Mouse (Mus musculus) layer of hippocampus, postnatal 25 days (tissue): ENCODE measurements at regions not wholly inside any gene's neighbourhood (a gene's known extent, or its start where the extent isn't known, plus 50 kb on each side); places are given as distances from the start of the nearest gene placed in this dataset.

Experiments used
- DNase-seq, 2 experiments: peaks; one replicate each; pipeline ENCODE4 v3.0.0; 2022; ENCODE audit warnings: mixed read lengths in 2 of 2, low spot score in 1 of 2; ENCODE audit errors: extremely low spot score in 1 of 2

DNA sequence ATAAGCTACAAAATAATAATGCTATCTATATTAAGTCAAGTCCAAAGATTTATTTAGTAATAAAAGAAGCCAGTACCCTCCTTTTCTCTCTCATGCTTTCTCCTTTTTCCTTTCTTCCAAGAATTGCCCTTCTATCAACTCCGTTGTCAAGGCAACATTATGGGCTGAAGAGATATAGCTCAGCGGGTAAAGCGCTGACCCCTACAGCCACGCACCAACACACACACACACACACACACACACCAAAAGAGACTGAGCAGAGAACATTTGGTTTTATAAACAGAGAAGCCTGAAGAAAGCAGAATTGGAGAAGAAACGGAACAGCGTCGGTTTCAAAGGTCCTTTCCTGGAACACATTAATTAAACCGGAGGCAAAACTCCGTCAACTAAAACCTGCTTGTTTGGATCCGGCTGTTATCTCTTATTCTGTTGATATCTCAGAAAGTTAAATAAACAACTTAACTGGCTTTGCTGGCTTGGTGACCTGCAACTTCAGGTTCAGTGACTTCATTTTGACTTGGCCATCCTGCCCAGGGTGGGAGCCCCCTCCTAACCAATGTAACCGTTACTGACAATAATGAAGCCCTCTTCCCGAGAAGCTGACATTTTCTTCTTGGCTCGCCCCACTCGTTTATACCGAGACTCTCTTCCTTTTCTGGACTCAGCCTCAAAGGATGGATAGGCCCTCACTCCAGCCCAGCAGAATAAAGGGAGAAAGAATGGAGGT is 394.5 kb upstream of the Gm10131 start:
- DNase-seq, result no peak

DNA sequence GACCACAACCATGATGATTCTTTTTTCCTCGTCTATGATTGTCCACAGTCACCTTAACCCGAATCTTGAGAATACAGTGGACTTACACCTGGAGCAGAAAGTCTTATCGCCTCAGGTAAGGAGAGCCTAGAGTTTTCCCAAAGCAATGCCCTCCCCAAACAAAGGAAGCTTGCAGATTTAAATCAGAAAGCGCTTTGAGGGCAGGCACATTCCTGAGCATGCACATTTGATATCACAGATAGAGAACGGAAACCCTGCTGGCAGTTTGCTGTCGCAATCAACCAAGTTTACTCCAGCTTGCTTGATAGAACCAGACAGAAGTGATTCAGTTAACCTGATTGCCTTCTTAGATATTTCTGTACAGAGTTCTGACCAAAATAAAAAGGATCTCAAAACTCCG is 393.6 kb upstream of the Gm10131 start:
- no peak for DNase-seq

DNA sequence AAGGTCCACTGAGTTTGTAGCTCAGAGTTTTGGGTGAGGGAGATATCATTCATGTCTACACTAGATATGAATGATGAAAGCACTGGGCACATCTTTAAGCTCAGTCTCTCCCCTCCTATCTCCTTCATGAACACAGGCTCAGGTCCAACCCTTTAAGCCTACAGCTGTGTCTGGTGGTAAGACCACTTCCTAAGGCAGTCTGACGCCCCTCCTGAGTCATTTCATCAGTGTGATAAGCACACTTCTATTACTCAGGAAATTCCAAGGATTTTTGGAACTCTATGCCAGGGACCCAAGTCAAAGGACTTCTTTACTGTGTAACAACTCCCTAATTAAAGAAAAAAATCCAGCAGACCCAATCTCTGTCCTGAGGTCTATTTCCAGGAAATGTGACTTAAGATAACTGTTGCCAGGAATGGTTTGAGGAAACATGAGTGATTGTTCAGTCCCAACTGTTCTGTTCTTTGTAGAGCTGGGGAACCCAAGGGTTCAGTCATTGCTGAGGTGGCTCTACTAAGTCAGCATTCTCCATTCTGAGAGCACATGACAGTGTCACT is 391.1 kb upstream of the Gm10131 start:
- DNase-seq, result no peak

DNA sequence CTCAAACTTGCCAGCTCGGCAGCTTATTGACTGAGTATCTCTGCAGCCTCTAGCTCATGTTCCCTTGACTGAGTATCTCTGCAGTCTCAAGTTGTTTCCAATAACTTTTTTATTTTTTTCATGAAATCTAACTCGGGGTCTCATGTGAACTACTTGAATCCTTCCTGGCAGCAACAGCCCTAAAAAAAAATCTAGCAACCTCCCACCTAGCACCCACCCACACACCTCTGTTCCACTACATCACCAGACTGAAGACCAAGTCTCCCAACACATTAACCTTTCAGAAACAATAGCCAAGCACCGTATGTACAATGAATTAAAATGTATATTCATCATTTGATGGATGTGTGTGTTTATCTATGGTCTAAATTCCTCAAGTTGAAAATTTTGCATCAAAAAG is 387.7 kb upstream of the Gm10131 start:
- DNase-seq, result no peak

DNA sequence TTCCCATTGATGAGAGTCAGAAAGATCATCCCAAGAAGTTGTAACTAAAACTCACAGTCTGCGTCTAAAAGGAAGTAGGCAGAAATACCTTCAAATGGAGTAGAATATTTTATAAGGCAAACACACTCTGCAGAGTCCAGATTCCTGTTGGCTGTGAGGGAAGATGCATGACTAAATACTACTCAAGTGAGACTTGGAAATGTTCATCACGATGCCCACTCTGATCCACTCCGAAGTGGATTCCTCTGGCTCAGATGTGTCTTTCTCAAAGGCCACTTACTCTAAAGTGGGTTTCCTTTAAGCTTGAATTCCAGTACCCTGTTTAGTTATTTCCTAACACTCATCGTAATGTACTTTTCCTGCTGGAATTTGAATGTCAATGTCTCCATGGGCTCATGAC is 385.2 kb upstream of the Gm10131 start:
- no peak for DNase-seq

DNA sequence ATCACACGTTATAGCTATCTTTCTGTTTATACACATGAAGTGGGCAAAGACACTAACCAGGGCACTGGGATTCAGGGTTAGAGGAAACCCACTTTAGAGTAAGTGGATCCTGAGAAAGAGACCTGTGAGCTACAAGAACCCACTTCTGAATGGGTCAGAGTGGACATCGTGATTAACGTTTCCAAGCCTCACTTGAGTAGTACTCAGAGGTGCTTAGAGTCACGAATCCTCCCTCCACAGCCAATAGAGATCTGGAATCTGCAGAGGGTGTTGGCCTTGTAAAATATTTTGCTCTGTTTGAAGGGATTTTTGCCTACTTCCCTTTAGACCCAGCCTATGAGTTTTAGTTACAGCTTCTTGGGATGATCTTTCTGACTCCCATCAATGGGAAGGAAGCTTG is 384.4 kb upstream of the Gm10131 start:
- no peak for DNase-seq

DNA sequence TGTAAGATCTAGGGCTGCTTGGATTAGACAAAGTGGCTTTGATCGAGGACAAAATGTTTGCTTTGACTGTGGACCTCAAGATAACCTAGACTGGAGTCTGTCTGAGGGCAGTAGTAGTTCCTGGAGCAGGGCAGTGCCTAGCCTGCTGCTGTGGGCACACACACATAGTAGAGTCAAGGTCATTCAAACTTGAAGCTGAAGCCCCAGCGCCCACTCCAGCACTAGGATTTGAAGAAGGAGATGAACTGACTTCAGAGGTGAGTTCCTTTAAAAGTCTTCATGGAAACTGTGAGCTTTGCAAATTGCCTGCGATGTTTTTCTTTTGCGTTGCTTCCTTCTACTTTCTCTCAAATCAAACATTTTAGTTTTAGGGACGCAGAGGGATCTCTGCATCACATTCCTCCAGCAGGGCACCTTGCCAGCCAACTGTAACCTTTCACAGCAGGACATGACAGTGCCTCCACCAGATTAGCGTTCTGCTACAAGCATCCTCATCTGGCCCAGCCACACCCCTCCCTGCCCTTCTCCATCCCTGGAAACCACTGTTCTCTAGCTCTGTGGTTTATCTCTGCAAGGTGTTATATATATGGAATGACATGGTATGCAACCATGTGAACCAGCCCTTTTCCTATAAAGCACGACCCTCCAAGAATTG is 377.3 kb upstream of the Gm10131 start:
- DNase-seq, result no peak

DNA sequence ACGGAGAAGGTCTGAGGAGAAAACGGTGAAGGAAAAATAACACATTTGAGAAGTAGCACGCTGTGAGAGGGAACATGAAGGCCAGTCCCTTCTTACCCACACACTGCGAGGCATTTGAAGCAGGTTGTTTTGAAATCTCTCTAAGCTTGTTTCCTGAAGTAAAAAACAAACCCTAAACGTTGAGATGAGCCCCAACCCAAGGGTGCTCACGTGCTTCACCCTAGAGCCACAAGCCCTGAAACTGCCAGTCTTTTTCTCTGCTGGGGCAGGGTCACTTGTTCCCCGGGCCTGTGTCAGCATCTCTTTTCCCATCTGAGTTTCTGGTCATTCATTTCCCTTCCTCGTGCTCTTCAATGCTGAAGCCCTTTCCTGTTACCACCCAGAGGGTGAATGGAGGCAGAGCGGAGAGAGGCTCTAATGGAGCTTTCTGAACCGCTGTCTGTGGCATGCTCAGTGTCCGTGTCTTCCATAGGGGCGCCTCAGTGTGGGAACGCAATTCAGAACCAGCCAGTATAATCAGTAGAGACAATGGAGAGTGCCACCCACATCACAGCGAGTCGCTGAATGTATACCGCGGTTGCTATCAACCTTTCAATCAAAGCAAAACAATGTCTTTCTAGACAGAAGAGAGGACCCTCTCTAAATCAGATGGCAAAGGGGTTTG is 375.0 kb upstream of the Gm10131 start:
- no peak for DNase-seq

DNA sequence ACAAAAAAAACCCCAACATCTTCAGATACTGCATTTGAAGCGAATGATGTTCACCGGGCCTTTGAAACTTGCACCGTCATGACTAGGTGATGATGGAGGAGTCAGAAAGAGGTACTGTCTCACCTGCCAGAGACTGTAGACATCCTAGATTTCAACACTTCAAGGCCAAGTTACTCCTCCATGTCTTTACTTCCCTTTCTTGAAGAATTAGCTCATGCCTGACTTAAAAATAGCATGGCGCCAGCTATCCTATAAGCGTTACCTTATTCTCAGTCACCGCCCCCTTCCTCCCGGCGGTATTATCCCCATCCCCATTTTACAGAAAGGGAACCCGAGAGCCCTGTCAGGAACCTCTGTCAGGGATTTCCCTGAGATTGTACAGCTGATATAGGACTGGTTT is 374.4 kb upstream of the Gm10131 start:
- DNase-seq, result no peak

DNA sequence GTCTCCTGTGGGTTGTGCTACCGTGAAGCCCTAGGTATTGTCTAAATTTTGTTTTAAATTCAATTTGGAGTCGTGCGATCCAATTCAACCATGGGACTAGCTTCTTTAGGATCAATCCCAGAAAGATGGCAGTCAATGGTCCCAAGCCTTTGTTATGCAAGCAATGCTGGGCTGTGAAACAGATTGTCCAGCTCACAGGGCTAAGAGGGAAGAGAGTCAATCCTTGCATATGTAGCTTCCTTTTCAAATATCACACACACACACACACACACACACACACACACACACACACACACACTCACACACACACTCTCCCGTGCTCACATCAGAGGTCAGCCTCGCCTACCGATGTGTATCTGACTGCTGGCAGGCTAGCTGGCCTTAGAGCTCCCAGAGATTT is 373.8 kb upstream of the Gm10131 start:
- no peak for DNase-seq

DNA sequence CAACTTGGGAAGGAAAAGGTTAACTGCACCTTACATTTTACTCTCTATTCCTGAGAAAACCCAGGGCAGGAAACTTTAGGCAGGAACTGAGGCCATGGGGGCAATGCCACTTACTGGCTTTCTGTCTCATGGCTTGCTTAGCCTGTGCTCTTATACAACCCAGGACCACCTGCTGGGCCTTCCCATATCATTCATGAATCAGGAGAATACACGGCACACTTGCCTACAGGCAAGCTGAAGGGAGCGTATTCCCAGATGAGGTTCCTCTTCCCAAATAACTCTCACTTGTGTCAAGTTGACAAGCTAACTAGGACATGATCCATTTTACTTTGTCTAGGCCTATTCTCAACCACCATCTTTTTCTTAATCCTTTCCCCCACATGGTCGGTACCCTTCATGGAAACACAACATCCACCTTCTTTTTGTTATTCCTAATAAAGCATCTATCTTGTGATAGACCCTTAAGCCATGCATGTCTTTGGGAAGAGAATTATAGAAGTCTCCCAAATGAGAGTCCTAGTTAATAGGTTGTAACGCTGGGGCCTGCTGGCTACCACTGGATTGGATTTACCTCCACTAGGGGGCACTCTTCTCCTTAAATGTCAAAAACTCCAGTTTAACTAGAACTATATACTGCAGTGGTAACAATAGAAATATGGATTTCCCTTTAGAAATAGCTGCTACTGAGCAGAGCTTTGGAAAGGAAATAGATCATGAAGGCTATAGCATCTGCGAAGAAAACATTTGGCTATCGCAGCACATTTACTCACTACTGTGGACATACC is 373.2 kb upstream of the Gm10131 start:
- peak in 1 of 2 experiments; percentile 40 for DNase-seq

DNA sequence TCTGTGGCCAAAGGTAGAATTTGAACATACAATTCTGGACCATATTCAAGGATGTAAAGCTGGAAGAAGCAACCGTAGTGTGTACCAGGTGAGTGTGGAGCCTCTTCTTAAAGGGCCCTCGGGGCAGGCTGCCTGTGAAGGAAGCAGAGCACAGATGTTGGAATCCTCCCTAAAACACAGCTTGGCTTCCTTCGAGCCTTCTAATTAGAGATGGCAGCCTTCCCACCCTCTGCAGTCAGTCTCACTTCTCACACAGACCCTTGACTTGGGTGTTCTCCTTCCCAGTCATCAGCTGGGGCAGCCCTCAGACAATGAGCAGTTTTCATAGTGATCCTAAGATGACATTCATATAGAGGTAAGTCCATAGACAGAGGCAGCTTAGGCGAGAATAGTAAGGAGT is 371.7 kb upstream of the Gm10131 start:
- no peak for DNase-seq

DNA sequence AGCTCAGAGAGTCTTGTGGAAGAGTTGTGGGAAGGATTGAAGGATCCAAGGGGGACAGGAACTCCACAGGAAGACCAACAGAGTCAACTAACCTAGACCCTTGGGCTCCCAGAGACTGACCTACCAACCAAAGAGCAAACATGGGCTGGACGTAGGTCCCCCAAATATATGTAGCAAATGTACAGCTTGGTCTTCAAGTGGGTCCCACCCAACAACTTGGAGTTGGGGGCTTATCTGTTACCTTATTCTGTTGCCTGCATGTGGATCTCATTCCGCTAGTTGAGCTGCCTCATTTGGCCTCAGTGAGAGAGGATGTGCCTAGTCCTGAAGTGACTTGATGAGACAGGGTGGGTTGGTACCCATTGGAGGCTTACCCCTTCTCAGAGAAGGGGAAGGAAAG is 371.1 kb upstream of the Gm10131 start:
- DNase-seq, result no peak

DNA sequence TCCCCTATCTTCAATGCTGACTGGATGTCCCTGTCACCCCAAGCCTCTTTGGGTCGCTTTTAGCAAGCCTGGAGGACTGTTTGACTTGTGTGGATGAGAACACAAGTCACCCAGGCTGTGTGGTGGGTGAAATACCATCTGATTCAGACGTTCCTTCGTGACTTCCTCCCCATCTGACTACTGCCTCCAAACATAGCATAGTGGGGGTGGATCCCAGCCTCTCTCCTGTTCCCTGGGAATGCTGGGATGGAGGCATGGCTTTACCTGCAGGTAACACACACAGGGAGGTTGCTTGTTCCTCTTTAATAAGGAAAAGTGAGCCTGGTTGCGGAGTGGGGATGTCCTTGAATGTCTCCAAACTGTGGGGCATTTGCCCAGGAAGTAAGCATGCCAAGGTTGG is 369.0 kb upstream of the Gm10131 start:
- no peak for DNase-seq

DNA sequence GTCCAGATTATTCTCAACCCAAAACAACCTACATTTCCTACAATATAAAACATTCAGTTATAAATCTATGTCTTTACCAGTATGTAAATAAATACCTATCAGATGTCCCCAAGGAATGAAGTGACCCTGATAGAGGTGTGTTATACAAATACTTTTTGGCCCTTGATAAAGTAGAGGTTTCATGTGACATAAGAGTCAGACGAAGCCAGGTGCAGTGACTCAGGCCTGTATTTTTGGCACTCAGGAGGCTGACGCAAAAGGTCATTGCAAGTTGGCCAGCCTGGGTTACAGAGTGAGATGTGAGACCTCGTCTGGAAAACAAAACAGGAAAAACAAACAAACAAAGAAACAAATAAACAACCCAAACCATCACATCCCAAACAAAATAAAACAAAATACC is 367.4 kb upstream of the Gm10131 start:
- no peak for DNase-seq

DNA sequence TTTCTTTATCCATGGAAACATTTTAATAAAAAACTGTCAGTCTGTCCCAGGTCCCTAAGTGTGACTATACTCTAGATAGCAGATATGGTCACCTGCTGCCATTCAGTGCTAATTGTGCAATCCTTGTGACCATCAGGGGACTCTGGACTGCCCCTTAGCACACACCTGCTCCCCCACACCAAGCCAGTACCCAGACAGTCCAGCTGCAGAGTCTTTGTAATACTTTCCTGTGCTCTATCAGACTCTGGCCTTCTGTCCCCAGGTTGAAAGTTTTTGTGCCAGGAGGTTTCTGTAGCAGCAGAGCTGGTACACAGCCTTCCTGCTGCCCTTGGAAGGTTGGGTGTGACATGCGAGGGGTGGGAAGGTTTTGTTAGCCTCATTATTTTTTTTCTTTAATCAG is 366.9 kb upstream of the Gm10131 start:
- DNase-seq, result no peak

DNA sequence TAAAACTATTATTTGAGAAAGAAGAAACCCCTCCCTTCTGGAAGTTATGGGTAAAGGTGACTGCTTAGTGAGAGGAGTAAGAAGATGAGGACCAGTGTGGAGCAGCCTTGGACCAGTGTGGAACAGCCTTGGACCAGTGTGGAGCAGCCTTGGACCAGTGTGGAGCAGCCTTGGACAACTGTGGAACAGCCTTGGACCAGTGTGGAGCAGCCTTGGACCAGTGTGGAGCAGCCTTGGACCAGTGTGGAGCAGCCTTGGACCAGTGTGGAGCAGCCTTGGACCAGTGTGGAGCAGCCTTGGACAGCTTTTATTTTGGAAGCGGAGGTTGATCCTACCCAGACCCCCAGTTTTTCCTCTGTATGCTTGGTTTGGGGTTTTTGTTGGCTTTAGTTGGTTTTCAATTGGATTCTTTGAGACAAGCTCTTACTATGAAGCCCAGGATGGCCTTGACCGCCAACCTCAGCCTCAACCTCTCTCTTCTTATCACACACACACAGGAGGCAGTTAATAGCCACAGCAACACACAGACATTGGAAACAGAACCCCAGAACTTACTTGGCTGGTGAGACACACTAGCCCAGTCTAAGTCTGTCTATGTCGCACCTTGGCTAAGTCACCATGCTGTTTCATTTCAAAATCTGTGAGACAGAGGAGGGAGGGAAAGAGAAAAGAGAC is 364.7 kb upstream of the Gm10131 start:
- no peak for DNase-seq

DNA sequence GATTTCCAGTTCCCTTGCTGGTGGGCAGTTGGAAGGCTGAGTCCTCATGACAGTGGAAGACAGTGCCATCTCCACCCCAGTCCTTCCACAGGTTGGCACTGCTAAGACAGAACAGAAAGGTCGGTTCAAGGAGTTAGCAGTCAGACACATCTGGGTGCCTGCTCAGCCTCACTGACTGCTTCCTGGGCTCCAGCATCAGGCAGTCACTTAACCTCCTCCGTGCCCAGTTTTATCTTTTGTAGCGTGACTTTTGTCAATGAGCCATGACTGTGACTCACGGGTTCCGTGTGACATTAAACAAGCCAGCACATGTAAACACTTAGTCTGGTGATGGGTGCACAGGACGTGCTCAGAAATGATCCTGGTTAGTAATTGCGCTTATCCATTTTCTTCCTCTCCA is 363.1 kb upstream of the Gm10131 start:
- DNase-seq, result no peak

DNA sequence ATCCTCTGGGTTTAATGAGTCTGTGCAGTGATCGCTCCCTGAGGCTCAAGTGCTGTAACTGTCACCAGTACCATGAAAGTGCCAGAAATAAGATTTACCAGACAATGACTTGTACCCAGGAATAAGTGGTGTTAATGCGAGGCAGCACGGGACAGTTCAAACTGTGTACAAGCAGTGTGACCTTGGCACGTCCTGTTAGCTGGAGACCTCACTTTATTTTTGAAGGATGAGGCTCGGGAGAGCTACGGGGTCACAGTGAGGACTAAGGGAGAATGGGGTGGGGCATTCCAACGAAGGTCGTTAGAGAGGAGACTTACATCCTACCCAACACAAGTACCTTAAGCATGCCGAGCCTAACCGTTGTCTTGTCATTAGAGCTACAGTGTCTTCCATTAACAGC is 362.2 kb upstream of the Gm10131 start:
- no peak for DNase-seq

DNA sequence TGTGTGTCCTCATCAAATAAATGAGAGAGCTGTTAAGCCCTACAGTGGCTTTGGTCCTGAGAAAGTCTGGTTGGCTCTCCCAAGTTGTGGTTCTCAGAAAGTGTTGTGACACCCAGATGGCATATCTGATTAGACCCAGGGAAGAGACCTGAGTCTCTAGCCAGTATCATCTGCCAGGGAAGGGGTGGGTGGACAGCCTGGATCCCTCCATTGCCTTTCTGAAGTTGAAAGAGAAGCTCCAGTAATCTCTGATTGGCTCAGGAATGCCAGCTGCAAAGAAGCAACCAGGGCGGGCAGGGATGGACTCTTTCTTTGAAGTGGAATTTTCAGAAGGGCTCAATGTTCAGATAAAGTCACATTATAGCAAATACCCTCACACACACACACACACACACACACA is 361.8 kb upstream of the Gm10131 start:
- no peak for DNase-seq
